Mouse (Mus musculus): Measurements from ENCODE around the gene Mpi.

Mpi gene

DNA sequence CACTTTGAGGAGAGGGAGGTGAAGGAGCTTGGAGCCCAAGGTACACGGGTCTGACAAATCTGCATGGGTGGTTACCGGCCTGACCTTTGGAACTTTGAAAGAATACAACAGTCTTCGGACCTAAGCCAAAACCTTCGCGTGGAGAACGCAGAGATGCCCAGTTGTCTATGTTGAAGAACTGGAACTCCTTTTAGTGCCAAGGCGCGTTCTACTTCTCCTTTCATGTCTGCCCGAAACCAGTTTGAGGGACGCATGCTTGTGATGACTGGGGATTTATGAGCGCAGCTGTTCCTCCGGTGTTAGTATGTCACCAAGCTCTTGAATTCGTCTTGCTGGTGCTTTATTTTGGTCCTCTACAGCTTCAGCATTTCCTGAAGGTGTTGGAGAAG, 9.1 kb upstream of the Mpi start:
- DNase-seq (ENCODE audit: low spot score): no peak

DNA sequence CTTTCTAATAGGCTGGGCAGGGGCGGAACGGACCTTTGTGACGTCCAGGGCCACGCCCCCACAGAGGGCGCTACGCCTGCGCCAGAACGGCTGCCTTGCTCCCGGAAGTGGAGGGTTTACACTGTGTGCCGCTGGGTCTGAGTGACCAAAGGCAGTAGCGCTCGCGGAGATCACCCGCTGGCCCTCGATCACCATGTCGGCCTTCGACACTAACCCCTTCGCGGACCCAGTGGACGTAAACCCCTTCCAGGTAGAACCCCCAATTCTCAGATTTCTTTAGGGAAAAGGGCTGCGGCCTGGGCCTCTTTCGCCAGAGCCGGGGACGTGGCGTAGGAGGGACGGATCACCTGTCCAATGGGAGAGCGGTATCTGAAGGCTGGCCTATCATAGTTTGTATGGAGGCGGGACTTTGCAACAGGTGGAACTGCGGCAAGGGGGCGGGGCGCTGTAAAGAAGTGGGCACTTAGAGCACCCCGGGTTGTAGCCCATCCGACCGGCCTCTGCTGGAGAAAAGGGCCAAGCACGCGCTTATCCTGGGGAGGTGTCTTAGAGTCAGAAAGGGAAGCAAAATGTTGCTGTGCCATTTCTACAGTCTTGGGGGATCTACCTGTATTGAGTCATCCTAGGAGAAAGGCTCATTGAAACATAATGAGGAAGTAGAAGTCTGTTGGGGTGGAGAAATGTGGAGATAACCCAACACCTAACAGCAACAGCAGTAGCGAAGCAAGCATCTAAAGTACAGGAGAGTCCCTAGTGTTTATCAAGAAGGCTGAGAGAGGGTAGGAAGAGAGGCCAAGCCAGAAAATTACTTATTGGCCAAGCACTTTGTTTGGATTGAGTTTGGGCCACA, 8.5 kb upstream of the Mpi start, which contains the start of gene Scamp2:
Gene Scamp2 (plus strand): TSS at position 83 of the 850 bp plus-strand sequence.
- peak; percentile 91 for DNase-seq (ENCODE audit: low spot score)

DNA sequence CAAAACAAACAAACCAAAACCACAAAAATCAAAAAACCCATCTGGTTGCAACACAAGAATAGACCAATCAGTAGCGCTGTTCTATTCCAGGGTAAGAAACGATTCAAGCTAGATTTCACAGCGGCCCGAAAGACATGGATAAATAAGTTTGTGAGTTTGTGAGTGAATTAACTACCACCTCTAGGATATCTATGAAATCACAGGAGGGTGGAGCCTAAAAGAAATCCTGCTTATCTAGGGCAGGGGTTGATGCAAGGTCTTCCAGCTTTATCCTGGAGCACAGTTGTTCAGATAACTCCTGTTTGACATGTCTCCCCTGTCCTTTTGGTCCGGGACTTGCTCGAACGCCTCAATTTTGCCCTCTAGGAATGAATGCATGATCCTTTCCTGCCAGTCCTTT, 7.7 kb upstream of the Mpi start:
- no peak for DNase-seq (ENCODE audit: low spot score)

DNA sequence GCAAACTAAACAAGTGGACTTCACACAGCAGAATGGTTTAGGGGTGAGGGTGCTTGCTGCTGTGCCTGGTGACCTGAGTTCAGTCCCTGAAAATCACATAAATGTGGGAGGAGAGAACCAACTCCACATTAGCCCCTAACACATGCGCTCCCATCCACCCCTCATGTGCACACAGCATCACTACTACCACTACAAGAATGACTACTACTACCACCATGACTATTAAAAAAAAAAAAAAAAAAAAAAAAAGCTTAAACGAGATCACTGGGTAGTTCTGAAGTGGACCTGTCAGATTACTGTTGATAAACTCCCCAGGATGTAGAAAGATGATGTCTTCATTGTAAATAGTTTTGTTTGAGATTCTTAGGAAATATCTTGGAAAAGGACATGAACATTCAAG, 7.0 kb upstream of the Mpi start:
- no peak for DNase-seq (ENCODE audit: low spot score)

DNA sequence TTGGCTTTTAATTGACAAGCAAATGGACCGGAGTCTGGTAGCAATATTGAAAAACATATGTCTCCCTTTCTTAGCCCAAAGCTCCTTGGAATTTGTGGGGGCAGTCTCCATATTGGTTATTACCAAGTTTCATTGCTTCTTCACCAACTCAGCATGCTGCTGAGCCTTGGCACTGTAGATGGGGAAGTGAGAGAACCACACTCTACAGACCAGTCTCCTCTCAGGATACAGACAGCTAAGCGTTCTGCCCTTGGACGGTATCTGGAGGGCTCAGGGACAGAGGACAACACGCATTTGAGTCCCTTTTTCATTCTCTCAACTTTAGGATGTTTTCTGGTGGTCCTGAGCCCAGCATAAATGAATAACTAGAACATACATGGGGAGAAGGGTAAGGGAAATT, 6.1 kb upstream of the Mpi start:
- DNase-seq (ENCODE audit: low spot score): no peak

DNA sequence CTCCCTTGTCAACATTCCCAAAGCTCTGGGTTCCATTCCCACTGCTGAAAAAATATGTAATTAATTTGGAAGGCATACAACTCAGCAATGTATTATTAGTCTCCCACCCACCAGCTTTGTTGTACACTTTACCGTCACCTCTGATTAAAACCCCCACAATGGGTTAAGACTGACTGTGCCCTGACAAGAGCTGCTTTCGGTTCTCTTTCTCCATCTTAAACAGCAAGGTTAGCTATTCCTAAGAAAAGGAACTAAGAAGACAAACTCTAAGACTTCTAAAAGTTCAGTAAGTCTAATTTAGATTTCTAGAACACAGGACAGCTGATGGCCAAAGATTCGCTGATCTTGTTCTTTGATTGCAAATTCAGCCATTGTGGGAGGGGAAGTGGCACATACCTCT, 4.7 kb upstream of the Mpi start:
- no peak for DNase-seq (ENCODE audit: low spot score)

DNA sequence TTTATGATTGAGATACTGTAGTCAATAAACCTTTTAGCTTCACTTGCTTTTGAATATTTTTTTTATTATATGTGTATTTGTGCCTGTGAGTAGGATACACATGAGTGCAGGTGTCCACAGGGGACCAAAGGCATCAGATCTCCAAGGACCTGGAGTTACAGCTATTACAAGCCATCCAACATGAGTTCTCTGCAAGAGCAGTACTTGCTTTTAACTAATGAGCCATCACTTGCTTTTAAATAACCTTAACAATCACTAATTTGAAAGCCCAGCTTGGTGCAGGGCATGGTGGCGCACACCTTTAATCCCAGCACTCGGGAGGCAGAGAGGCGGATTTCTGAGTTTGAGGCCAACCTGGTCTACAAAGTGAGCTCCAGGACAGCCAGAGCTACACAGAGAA, 2.2 kb upstream of the Mpi start:
- no peak for DNase-seq (ENCODE audit: low spot score)

DNA sequence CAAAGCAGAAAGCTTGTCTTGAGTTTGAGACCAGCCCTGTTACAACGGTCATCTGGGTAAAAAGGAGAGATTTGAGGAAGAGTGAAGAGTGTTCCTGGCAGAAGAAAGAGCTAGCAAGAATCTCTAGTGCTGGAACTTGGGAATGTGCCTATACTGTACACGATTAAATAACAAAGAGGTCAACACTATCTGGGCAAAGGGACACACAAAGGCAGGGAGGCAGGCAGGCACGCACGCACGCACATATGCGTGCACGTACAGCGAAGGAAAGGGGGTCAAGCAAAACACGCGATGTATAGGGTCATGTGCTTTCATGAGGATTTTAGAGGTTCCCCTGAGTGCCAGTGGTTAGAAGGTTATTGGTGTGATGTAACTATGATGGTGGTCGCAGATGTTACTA, 556 bp upstream of the Mpi start:
- DNase-seq (ENCODE audit: low spot score): no peak

DNA sequence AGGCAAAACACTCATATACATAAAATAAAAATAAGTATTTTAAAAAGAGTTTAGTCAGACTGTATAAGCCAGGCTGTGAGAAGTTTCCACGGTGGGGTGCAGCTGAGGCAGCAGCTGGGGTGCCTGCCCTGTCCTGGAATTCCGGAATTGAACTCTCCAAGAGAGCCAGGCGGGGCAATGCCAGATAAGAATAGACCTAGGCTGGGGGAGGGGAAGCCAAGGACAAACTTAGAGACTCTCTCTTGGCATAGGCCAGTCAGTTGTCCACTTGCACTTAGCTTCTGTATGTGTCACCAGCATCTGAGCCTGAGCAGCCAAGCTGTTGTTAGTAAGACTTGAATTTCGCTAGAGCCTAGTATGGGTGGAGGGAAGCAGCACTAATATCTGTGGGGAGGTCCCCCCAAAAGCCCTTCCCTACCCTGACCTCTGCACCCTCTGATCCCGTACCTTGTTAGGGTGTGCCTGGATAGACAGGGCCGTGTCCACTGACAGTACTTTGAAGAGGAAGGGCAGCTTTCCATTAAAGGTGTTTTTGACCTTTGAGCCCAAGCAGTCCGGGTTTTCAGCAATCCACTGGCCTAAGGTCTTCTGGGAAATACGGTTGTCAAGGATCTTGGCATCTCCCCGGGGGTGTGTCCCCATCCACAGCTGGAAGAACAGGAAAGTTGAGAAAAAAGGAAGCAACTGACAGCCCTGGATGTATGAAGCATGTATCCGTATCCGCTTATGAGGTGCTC, 2.3 kb downstream of the Mpi start:
- no peak for DNase-seq (ENCODE audit: low spot score)

DNA sequence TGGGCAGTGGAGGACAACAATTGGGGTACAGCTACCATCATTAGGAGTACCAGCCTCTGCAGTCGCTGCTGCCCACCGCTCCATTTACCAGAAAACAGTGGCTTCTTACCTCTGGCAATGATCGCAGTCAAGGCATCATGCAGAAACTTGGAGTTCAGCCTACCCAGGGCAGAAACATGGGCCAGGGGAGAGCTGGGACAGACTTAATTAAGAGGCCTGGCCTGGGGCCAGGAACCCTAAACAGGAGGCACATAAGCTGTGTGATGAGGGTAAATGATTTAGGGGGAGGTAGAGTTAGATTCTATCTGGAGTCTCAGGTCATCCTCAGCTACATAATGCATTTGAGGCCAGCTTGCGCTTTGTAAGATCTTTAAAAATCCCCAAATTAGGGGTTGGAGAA, 3.4 kb downstream of the Mpi start:
- no peak for DNase-seq (ENCODE audit: low spot score)

DNA sequence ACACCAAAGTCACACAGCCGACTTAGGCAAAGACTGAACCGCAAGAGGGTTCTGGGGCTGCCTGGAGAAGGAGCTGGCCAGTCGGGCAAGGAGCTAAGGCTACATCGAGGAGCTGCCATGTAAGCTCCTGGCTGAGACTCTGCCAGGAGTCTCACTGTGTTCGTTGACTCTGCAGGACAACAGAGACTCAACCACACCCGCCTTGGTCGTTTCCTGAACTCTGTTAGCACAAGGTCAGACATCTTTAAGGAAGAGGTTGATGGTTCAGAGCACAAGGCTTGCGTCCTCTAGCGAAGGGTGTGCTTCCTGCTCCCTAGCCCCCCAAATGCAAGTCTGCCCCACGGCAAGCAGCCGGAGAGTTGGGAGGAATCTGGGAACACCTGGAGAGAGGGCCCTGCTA, 4.7 kb downstream of the Mpi start:
- no peak for DNase-seq (ENCODE audit: low spot score)

DNA sequence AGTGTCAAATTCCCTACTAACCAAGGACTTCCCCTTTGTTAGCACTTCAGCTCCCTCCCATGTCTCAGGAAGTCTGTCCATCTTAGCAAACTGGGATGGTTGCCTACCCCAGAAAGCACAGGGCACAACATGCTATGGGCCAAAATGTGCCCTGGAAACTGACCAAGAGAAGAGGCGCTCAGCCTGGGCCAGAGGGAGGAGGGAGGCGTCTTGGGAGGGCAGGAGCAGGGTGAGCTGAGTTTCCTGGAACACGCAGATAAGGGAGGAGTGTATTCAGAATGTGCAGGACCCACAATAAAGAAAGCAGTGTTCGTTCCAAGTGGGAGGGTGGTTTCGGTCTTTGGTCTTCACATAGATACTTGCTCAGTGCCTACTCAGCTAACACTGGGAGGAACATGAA, 5.3 kb downstream of the Mpi start:
- DNase-seq (ENCODE audit: low spot score): peak; percentile 59

DNA sequence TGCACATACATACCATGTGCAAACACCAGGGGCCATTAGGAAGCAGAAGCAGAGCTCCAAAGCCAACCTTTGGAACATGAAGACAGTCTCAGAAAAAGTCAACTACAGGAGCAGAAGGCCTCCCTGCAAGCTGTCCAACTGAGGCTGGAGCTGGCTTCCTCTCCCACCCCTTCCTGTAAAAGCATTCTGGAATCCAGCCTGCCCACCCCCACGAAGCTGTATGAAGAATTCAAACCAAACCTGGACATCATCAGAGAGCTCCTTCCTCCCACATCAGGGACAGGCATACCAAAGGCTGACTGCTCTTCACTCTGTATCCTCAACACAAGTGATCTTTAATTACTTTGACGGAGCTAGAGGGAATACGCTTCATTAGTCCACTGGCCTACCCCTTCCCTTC, 8.6 kb downstream of the Mpi start:
- no peak for DNase-seq (ENCODE audit: low spot score)

DNA sequence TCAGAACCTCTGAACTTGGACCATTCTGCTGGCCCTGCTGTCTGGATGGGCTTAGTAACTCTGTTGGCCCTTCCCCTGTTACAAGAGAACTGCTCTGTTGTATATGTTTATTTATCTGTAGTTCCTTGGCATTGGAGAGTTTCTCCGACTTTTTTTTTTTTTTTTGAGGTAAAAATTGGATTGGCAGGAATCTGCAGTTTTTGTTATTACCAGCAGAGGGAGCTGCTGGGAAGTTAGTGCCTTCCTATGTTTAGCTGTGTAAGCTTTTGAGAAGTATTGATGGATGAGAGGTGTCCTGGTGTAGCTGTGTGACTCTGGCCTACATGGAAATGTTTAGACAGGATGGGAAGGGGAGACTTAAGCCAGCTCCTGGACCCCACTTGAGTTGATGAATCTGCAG, 11.3 kb downstream of the Mpi start:
- DNase-seq (ENCODE audit: low spot score): no peak

DNA sequence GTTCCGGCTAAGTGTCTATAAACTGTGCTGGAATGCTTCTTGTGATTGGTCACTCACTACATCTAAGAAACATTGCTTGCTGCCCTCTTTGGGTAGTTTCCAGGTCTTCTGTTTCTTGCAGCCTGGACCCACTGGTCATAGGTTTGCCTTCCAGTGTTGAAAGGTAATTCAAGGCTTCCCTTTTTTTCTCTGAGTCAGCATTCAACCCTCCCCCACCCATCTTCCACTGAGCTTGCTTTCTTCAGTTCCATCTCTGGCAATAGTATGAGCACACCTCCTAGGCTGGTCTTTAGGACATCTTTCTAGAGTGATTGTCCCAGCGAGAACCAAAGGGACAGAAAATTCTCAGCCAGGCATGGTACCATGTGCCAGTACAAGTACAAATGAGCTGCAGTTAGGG, 13.0 kb downstream of the Mpi start:
- DNase-seq (ENCODE audit: low spot score): no peak

DNA sequence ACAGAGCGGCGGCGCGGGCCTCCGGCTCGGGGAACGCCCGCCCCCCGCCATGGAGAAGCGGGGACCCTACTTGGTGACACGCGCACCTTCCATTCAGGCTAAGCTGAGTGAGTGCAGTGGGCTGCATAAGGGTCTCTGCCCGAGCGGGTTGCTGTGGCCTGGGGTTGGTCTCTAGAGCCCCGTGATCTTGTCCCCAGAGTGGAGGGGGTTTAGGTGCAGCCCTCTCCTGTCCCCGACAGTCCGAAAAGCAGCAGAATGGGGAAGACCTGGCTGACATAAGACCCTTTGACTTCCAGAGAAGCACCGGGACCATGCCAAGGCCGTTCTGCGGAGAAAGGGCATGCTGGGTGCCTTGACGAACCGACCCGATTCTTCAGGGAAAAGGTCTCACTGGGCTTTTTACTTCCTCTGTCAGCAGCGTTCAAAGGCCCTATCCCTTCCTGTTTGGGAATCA, 14.8 kb downstream of the Mpi start:
- DNase-seq (ENCODE audit: low spot score): no peak

DNA sequence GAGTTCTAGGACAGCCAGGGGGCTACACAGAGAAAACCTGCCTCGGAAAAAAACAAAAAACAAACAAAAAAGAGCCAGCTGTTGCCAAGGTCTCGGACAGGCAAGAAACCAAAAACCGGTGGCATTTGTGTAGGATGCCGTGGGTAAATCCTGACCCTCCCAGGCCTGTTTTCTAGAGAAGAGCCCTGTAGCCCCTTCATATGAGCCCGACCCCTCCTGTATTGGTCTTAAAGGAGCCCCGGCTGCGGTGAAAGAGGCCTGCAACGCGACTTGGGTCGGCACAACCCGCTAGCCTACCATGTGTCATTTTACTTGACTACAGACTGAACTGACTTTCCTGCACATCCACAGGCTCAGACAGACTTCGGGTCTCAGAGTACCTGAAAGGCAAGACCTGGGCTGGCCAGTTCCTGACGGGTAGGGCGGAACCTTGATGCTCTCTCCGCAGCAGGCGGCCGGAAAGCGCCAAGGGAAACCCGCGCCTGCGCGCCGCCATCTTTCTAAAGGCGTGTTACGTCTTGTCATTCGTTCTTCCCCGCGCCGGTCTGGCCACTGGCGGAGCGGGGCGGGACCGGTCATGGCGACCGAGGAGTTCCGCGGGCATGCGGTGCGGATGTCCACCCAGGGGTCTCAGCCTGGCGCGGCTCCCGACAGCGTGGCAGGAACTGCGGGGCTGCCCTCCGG, 15.4 kb downstream of the Mpi start, which contains the start of gene Fam219b:
Gene Fam219b (plus strand): TSS at position 485 of the 684 bp plus-strand sequence.
- peak; percentile 88 for DNase-seq (ENCODE audit: low spot score)

DNA sequence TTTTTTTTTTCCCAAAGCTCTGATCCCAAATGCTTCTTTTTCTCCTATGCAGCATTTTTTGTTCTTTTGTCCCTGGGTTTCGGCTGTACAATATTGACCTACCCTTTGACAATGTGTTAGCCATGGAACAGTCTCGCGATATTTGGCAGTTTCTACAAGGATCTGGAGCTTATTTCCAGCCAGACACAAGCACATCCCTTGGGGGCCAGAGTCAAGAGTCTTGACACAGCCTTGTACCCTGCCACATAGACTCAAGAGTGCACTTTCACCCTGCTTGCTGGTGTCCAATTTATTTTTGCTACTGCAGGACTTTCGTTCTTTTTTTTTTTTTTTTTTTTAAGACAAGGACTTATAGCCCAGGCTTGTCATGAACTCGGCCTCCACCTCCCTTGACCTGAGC, 16.2 kb downstream of the Mpi start:
- no peak for DNase-seq (ENCODE audit: low spot score)

DNA sequence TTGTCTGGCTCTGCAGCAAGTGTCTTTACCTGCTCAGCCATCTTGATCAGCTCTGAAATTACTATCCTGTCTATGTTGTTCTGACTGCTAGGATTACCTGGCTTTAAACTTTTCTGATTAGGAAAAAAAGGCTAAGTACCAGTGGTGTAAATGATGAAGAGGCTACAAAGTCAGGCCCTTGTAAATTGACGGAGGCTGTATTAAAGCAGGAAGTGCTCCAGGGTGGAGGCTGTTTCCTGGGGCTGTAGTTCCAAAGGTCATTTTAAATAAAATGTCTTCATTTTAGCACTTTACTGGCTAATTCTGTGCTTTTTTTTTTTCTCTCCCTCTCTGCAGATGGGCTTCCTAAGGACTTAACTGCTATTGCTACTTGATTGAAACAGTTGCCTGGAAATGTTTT, 20.6 kb downstream of the Mpi start:
- DNase-seq (ENCODE audit: low spot score): no peak

DNA sequence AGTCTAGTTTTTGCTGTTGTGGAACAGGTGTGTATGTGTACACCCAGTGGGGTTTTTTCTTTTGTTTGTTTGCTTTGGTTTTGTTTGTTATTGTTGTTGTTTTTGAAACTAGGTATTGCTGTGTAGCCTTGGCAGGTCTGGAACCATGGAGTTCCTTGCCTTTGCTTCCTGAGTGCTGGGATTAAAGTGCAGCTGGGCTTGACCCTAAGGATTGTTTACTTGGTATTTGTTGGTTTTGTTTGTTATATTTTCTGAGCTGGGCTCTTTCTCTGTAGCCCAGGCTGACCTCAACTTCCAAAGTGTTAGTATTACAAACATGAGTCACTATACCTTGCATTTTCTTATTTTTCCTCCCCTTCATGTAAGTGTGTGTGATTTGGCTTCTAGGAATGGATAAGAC, 26.1 kb downstream of the Mpi start:
- DNase-seq (ENCODE audit: low spot score): no peak

DNA sequence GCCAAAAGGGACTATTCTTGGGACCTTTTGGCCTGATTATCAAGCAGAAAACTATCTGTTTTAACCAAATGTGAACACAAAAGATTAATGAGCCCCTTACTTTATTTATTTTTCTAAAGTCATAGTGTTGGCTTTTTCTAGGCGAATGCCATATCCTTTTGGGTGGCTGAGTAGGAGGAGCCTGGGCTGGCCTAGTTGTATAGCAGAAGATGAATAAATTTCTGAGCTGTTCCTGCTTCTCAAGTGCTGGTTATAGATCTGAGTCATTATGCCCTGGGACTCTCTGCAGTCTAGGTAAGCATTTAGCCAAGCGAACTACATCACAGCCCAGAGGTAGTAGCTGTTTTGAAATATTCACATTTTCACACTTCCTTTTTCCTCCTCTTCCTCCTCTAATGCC, 27.0 kb downstream of the Mpi start:
- no peak for DNase-seq (ENCODE audit: low spot score)

DNA sequence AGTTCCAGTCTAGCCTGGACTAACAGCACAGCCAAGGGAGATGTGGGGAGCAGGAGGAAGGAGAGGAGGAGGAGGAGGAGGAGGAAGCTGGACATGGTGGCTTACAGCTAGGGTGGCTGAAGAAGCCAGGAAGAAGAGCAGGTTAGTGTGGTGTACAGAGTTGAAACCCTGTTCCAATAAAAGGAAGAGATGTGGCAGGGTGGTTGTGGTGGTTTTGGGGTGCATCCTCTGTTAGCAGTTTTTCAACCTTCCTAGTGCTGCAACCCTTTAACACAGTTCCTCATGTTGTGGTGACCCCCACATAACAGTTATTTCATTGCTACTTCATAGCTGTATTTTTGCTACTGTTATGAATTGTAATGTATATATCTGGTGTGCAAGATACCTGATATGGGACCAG, 28.1 kb downstream of the Mpi start:
- DNase-seq (ENCODE audit: low spot score): no peak

DNA sequence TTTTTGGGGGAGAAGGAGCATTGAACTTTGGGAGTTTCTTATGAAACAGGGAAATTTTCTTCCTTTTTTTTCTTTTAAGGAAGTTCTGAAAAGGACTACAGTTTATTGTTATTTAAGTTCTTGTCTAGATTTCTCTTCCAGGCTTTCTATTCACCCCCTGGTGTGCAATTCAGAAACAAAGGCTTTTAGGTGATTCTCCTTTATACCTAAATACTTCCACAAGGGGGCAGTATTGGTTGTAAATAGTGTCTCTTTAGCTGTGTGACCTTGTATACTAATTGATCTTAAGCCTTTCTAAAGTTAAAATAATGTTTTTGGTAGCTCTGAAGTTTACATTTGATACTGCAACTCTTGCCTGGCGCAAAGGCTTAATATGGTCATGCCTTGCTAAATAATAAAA, 28.8 kb downstream of the Mpi start:
- DNase-seq (ENCODE audit: low spot score): no peak
